Comparison of ENCODE assay signal across 9 mouse cellular contexts in genomic region chr9:46329801-46330585, GRCm38 (mm10). TPM values are rescaled to one million over a fixed set of nuclear protein-coding genes. Genes with fewer than 3 reads are reported as not detected.
A peak's percentile ranks its signal among the peaks of the same experiment; 100 is the strongest.
DNase-seq lines count a peak whose midpoint lies in the region; ATAC-seq lines count a peak whose summit lies in the region.
"Had no signal": no experiment of that assay in that cellular context is flagged by ENCODE, and none has a peak within 500 bp of the region (broad histone marks: within the 10 kb centered on the region; RNA-seq: fewer than 3 reads in every experiment).

No protein-coding gene starts in this region.

- H3K4me1 ChIP-seq in kidney, embryonic 14.5 days (ENCODE audit: control insufficient read depth, insufficient read depth, low read length): peaks cover 12% of the 10 kb centered on the region
- H3K4me1 ChIP-seq in brown adipose tissue, adult 24 weeks (ENCODE audit: control insufficient read depth, insufficient read depth, insufficient read length, low read length): no peaks in the 10 kb centered on the region
- H3K4me1 ChIP-seq in liver, embryonic 12.5 days: peaks cover 16% of the 10 kb centered on the region

- peak; percentile 28 for DNase-seq in cerebellum, adult 9-11 months
- no peak for DNase-seq in cerebellum, postnatal 4 days (ENCODE audit: low spot score in 2 of 2)
- no peak for DNase-seq in kidney, postnatal 4 days
- no peak for DNase-seq in natural killer cell, adult 2 months (ENCODE audit: low spot score in 2 of 2)

- H3K36me3 ChIP-seq in kidney, embryonic 14.5 days (ENCODE audit: control insufficient read depth, insufficient read depth, low read length): no peaks in the 10 kb centered on the region
- no peaks in the 10 kb centered on the region for H3K36me3 ChIP-seq in liver, embryonic 12.5 days

- H3K4me2 ChIP-seq in kidney, embryonic 14.5 days (replicated peaks; ENCODE audit: low read depth, low read length): peak overlapping the region; percentile 40
- peak overlapping the region; percentile 67 for H3K4me2 ChIP-seq in liver, embryonic 12.5 days

- peaks cover 3% of the 10 kb centered on the region for H3K27me3 ChIP-seq in kidney, embryonic 14.5 days (ENCODE audit: control insufficient read depth, insufficient read depth, low read length)
- peaks cover 59% of the 10 kb centered on the region for H3K27me3 ChIP-seq in liver, embryonic 12.5 days (replicated peaks)

- no peak overlapping the region for H3K9ac ChIP-seq in kidney, embryonic 14.5 days (ENCODE audit: low read depth, low read length)
- H3K9ac ChIP-seq in liver, embryonic 12.5 days: no peak overlapping the region

- H3K9me3 ChIP-seq in kidney, embryonic 14.5 days (ENCODE audit: control insufficient read depth, low read length): no peaks in the 10 kb centered on the region
- no peaks in the 10 kb centered on the region for H3K9me3 ChIP-seq in liver, embryonic 12.5 days (replicated peaks)

- H3K4me3 ChIP-seq in kidney, embryonic 14.5 days (ENCODE audit: low read length): no peak overlapping the region
- peak overlapping the region; percentile 62; the same call in 1 of the 2 replicates for H3K4me3 ChIP-seq in brown adipose tissue, adult 24 weeks (ENCODE audit: insufficient read depth, low read depth, low read length)
- no peak overlapping the region for H3K4me3 ChIP-seq in liver, embryonic 12.5 days

- 0 out of 2 replicates have a peak, but pooled peaks have one; percentile 33 for ATAC-seq in kidney, embryonic 14.5 days (ENCODE audit: low FRiP score, low TSS enrichment)
- no peak for ATAC-seq in liver, embryonic 12.5 days
- no peak for ATAC-seq in monocyte, adult 5-6 weeks (replicated peaks; ENCODE audit: insufficient number of reproducible peaks, low FRiP score, low TSS enrichment, poor library complexity, severe bottlenecking)

- H3K27ac ChIP-seq in kidney, embryonic 14.5 days (ENCODE audit: low read depth, low read length): no peak overlapping the region
- H3K27ac ChIP-seq in brown adipose tissue, adult 24 weeks (replicated peaks; ENCODE audit: low read depth, low read length): no peak overlapping the region
- H3K27ac ChIP-seq in liver, embryonic 12.5 days: no peak overlapping the region

- WGBS in kidney, embryonic 14.5 days: 23% methylated on average over 24 of the region's 24 CpGs
- 12% methylated on average over 24 of the region's 24 CpGs for WGBS in liver, embryonic 12.5 days (ENCODE audit: insufficient replicate concordance)

RNA-seq across cellular contexts. Expression of gene 4931429L15Rik, which starts 10.2 kb away (rescaled TPM):
- polyA plus RNA-seq in kidney, embryonic 14.5 days (2014; fragmentation: Nextera tagmentation; extraction: Ambion mirVana): 0.23 TPM in 1 of 2 replicates, not detected in the other
- polyA plus RNA-seq in brown adipose tissue, adult 24 weeks (2012; ENCODE audit: insufficient read depth, insufficient read length, missing spikeins): not detected in 2 replicates
- not detected in 2 replicates for polyA plus RNA-seq in liver, embryonic 12.5 days (2016; fragmentation: Nextera tagmentation; extraction: Ambion mirVana)
- not detected in 3 replicates for total RNA-seq in monocyte, adult 5-6 weeks (2017)
- total RNA-seq: liver, adult 2 months had no signal
- polyA plus RNA-seq: liver, adult 2 months had no signal

RNA-seq across cellular contexts. Expression of gene Bud13, which starts 47.2 kb away (rescaled TPM):
- polyA plus RNA-seq in kidney, embryonic 14.5 days (2014; fragmentation: Nextera tagmentation; extraction: Ambion mirVana): 23.0 and 28.6 TPM in 2 replicates
- 6.6 and 6.9 TPM in 2 replicates for polyA plus RNA-seq in brown adipose tissue, adult 24 weeks (2012; ENCODE audit: insufficient read depth, insufficient read length, missing spikeins)
- polyA plus RNA-seq in liver, embryonic 12.5 days (2016; fragmentation: Nextera tagmentation; extraction: Ambion mirVana): 12.3 and 13.2 TPM in 2 replicates
- total RNA-seq in monocyte, adult 5-6 weeks (2017): 17.8 to 28.9 TPM (median 25.2 TPM) in 3 replicates

RNA-seq across cellular contexts. Expression of gene Zpr1, which starts 57.1 kb away (rescaled TPM):
- polyA plus RNA-seq in kidney, embryonic 14.5 days (2014; fragmentation: Nextera tagmentation; extraction: Ambion mirVana): 55.0 and 64.2 TPM in 2 replicates
- polyA plus RNA-seq in brown adipose tissue, adult 24 weeks (2012; ENCODE audit: insufficient read depth, insufficient read length, missing spikeins): 17.0 and 18.9 TPM in 2 replicates
- 55.4 and 56.0 TPM in 2 replicates for polyA plus RNA-seq in liver, embryonic 12.5 days (2016; fragmentation: Nextera tagmentation; extraction: Ambion mirVana)
- total RNA-seq in monocyte, adult 5-6 weeks (2017): 29.9 to 42.5 TPM (median 32.2 TPM) in 3 replicates
